Mouse (Mus musculus): Measurements from ENCODE around the gene Zmynd8.

DNA sequence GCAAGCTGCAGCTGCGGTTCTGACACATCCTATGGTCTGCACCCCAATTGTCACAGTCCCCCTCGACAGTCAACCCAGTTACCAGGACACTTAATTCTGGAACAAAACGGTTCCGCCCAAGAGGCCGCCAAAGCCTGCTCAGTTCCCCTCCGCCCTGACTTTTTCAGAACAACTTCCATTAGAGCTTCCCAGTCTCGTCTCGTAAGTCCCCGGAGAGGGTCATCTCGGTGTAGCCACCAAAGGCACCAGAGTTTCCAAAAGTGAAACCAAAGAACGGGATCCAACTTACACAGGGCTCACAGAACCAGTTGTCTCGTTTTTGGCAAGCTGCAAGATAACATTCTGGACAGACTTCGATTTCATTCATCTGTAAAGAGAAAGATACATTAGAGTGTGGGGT, 64.2 kb downstream of the Zmynd8 start:
- TF ChIP-seq POLR2A (IDR thresholded peaks at IDR 0.05; ENCODE audit: borderline replicate concordance, extremely low read depth, low read depth, low read length) (no peak), CTCF (IDR thresholded peaks at IDR 0.05; ENCODE audit: insufficient read depth, low read length) (no peak)
